Mouse (Mus musculus) testis, postnatal 10 days (tissue): ENCODE data around the gene Rln3.

Source experiments
- DNase-seq: peaks from one replicate; pipeline ENCODE4 v3.0.0; 2021; ENCODE audit warnings: low spot score

Rln3 gene

GRCm38 (mm10) chr8:83996567-83997505 lies 48.0 kb downstream of the Rln3 start:
- peak; percentile 94 for DNase-seq

- peak; percentile 58 for DNase-seq
Observed at GRCm38 (mm10) chr8:83995973-83996372, 48.8 kb downstream of the Rln3 start.

- no peak for DNase-seq
Observed at GRCm38 (mm10) chr8:83994030-83994429, 50.8 kb downstream of the Rln3 start.
